Mouse (Mus musculus) testis, adult 2 months (tissue): ENCODE measurements around the gene Lamtor1.

Experiments used
- CTCF ChIP-seq: fragments of 200-500 bp; IDR thresholded peaks from 2 replicates; pipeline ENCODE4 v1.5.1; 2012; ENCODE audit warnings: low read depth, mild to moderate bottlenecking, inconsistent platforms, low read length, moderate library complexity; ENCODE audit not compliant: control insufficient read depth, insufficient read depth, insufficient replicate concordance
- POLR2A ChIP-seq: fragments of 200-500 bp; IDR thresholded peaks from 2 replicates; pipeline ENCODE4 v1.6.1; 2012; ENCODE audit warnings: low read depth, mild to moderate bottlenecking, inconsistent platforms, low read length, moderate library complexity; ENCODE audit not compliant: control insufficient read depth

- no peak for TF ChIP-seq POLR2A
- no peak for TF ChIP-seq CTCF
Observed at GRCm38 (mm10) chr7:101973730-101974129, 68.0 kb downstream of the Lamtor1 start.
